Mouse (Mus musculus): ENCODE measurements around the gene Gemin7. TPM values are rescaled to one million over a fixed set of nuclear protein-coding genes. Genes with fewer than 3 reads are reported as not detected.

Gemin7 gene
- total RNA-seq, 2 experiments from 2014 or later, result 26.4 to 80.1 TPM

DNA sequence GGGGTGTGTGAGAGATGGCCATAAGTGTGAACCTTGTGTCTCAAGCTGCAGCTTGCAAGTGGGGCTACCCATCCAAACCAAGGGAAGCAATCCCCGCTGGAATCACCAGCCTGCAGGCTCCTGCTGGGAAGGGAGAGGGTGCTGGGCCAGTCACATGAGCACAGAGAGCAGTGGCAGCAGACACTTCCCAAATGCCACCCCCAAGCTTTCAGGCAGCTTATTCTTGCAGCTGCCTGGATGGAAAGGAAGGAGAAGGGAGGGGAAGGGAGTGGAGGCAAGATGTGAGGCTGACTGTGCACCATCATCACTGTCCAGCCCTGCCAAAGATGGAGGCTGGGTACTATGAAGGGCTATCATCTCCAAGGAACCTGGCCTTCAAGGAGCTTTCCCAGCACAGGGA is 23.2 kb downstream of the Gemin7 start:
- no peak for ATAC-seq (replicated peaks; ENCODE audit: low FRiP score, poor library complexity, severe bottlenecking)

DNA sequence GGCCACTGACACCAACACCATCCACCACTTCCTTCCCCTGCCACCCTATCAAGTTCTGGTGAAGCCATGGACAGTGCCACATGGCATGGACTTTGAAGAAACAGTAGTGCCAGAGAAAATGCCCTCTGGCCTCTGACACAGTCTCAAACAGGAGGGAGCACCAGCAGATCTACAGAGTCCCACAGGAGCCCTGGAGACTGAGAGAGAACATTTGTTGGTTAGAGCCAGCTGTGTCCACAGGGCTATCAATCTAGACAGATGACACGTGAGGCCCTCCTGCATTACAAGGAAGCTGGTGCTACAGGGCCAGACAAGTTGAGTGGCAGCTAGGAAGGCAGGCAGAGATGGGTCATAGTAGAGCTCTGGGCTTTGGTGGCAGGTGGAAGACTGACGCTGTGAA is 25.0 kb downstream of the Gemin7 start:
- ATAC-seq (replicated peaks; ENCODE audit: low FRiP score, poor library complexity, severe bottlenecking), result no peak

DNA sequence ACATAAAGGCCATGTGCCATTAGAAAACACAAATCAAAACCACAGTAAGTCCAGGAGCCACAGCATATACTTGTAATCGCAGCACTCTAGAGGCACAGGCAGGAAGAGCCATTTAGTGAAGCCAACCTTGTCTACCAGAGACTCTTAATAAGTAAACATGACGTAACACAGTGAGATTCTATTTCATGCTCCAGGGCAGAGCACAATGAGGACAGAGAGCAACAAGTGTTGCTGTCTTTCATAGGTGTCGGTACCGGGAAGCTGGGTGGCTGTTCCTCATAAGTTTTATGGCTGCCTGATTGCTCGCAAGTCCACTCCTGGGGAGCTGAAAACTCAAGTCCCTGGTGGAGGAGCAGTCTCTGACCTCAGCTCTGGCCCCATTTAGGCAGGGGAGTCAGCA is 25.8 kb downstream of the Gemin7 start:
- no peak for ATAC-seq (replicated peaks; ENCODE audit: low FRiP score, poor library complexity, severe bottlenecking)

DNA sequence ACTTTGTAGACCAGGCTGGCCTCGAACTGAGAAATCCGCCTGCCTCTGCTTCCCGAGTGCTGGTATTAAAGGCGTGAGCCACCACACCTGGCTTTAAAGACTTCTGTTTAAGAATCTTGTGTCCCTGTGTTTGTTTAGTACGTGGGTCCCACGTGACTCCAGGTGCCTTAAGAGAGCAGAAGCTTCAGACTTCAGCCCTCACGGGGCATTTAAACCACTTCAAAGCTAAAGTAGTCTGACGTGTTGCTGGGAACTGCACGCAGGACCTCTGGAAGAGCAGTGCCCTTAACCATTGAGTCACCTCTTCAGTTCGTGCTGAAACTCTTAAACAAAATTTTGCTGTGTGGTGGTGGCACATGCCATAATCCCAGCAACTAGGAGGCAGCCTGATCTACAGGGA is 28.0 kb downstream of the Gemin7 start:
- ATAC-seq (replicated peaks; ENCODE audit: low FRiP score, poor library complexity, severe bottlenecking), result no peak

DNA sequence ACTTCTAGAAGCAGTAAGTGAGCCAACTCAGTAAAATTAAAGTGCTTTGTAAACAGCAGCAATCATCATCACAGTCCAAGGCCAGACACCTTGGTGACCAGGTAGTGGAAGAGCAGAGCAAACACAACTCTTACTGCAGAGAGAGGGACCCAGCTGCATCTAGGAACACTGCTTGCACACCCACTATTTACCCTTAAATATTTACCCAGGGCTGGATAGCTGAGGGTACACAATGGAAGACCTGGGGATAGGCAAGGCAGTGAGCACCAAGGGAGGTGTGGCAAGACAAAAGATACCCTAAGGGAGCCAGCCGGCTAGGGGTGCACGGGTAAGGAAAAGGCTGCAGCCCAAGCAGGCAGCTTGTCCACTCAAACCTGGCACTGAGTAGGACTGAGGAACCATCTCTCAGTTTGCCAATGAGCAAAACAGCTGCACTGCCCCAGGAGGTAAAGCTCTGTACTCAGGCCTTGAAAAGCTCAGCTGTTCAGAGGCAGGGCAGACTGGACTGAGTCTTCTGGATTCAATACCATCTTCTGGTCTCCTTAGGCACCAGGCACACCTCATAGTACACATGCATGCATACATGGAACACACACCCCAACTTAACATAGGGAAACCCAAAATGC is 29.9 kb downstream of the Gemin7 start:
- no peak for ATAC-seq (replicated peaks; ENCODE audit: low FRiP score, poor library complexity, severe bottlenecking)

DNA sequence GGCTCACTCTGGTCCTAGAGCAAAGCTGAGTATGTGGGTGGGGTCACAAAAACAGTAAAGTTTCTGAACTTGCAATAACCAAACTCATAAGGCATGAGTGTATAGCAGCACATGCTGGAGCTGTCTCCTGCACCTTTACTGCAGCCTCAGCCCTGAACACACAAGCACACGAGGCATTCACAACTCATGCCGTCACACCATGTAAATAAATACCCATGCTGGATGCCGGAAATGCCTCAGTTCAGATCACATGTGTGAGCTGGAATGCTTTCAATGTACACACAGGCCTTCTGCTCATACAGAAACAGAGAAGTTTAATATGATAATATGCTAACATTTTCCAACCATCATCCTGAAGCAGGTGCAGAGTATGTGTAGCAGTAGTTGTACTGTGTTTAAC is 31.4 kb downstream of the Gemin7 start:
- ATAC-seq (replicated peaks; ENCODE audit: low FRiP score, poor library complexity, severe bottlenecking), result no peak

DNA sequence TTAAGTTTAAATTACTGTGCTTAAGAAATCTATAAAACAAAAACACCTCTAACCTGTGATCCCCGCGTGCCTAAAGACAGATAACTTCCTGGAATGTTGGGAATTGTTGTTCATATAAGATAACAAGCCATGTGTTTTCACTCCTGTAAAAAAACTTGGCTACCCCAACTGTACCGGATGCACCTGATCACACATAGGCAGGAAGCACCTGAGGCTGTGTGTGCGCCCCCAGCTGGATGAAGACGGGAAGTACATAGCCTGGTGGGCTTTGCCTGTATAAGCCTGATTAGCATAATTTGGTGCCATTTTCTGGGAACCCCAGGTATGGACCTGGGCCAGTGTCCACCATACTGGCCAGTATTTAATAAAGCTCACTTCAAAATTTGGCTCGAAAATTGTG is 33.8 kb downstream of the Gemin7 start:
- no peak for ATAC-seq (replicated peaks; ENCODE audit: low FRiP score, poor library complexity, severe bottlenecking)

DNA sequence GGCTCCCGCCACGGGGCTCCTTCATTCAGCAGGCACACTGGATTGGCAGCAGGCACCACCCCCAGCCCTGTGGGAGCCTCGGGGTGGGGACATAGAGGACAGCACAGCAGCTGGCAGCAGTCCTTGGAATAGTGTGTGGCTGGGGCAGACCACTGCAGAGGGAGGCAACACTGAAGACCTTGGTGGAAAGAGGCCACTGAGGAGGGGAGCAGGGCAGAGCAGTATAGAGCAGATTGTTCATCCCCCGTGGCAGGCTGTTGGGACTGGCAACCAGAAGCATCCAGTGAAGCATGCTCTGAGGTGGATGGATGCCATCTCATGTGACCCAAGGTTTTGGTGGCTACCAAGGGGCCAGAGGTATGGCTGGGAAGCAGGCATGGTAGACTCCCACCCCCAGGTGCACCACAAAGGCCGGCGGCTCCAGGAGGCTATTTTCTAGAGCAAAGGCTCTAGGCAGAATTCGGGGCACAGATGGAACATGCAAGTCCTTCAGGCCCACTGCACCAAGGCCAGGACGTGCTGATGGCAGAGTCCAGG is 35.2 kb downstream of the Gemin7 start:
- 0 out of 2 replicates have a peak, but pooled peaks have one; percentile 21 for ATAC-seq (replicated peaks; ENCODE audit: low FRiP score, poor library complexity, severe bottlenecking)

DNA sequence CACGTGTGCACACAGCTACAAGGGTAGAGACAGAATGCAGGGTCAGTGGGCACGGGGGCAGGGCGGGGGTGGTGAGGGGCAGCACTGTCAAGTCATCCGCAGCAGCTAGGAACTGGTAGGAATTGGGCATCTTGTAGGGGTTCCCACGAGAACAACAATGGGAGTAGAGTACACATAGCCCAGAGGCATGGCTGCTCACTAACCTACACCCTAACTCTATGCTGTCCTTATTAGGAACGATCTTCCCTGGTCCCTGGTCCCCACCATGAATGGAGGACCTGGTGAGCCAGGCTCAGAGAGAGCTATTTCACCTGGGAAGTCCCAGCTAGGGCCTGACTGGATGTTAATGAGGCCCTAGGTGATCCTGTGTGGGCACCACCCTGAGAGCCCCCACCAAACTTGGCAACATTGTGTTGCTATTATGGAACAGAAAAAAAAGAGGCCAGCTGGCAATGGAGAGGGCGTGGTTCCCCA is 35.7 kb downstream of the Gemin7 start:
- ATAC-seq (replicated peaks; ENCODE audit: low FRiP score, poor library complexity, severe bottlenecking), result no peak

DNA sequence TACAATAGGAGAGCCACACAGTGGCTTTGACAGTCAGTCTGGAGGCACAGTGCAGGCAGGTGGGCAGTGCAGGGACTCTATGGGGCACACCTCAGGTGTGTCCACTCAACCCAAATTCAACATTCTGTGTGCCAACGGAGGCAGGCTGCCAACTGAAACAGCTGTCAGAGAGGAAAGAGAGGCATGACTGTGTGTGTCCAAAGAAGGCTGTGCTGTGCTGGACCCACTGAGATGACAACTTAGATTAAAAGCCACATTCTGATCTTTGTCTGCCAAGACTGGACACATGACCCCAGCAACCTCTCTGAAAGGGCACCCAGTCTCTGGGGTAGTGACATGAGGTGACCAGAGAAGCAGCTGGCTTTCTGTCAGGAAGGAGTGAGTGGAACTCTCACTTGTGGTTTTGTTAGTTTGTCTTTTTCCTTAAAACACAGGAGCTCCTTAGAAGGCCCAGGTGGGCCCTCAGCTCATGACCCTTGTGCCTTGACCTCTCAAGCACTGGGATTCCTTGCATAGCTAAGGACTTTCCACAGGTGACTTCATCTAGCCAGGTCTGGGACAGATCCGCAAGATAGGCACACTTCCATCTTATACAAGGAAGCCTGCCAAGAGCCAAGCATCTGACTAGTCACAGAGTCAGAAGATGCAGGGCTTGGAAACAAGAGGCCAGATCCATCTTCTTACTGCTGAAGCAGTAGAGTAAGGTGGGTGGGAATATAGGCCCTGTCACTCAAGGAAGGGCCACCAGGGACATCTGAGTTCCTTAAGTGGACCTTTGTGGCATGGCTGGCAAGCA is 36.4 kb downstream of the Gemin7 start:
- ATAC-seq (replicated peaks; ENCODE audit: low FRiP score, poor library complexity, severe bottlenecking), result no peak

DNA sequence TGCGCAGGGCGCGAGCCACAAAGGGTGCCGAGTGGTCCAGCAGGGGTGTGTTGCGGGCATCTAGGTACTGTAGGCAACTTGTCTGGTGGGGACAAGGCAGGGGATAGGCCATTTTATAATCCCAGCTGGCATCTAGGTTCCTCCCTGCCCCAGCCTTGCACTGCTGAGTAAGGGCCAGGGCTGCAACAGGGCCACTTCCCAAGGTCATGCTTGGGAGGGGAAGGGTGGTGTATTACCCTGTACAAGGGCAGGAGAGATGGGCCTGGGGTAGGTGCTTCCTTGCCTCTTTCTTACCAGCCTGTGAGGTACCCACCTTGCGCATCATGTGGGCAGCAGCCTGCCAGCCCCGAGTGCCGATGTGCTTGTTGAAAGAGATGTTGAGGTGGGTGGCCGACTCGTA is 42.7 kb downstream of the Gemin7 start:
- no peak for ATAC-seq (replicated peaks; ENCODE audit: low FRiP score, poor library complexity, severe bottlenecking)

DNA sequence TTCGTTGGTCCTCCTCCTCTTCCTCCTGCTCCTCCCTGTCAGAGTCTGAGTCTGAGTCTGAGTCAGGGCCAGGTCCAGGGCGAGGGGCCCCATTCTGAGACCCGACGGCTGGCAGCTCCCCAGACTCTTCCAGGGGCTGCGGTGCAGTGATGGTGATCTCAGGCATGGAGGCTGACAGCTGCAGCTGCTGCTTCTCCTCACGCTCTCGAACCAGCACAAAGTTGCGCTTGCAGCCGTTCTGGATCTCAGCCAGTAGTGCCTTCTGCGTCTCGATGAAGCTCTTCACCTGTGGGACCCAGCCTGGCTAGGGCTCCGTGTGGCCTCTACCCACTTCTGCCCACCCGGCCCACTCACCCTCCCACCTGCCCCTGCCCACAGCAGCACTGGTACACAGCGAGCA is 45.2 kb downstream of the Gemin7 start:
- no peak for ATAC-seq (replicated peaks; ENCODE audit: low FRiP score, poor library complexity, severe bottlenecking)

DNA sequence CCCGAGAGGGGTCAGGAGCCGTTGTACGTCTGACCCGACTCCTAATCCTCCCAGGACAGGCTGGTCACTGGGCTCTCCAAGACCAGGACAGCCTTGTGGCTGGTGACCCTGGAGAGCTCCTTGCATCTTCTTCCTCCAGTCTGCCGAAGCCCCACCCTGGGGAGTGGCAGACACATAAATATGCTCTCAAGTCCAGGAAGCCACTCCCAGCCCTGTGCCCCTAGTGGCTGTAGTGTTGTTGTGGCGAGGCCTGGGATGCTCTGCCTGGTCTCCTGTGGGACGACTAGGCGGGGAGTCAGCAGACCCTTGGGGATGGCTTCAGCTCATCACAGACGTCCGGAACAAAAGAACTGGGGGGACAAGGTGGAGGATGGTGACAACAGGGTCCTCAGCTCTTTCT is 46.3 kb downstream of the Gemin7 start:
- no peak for ATAC-seq (replicated peaks; ENCODE audit: low FRiP score, poor library complexity, severe bottlenecking)

DNA sequence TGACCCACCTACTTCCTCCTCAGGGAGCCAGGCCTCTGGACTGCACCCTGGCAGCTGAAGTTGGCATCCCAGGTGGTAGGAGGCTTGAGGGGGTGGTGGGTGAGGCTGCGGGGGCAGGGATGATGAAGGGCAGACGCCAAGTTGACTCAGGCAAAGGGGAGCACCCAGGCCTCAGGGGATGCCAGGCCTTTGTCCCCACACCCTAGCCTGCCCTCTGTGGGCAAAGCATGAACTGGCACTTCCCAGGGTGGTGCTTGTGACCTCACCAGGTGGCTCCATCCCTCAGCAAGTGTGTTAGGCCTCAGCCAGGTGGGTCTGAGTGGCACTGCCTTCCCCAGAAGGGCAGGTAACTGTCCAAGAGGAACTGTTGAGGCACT is 52.3 kb downstream of the Gemin7 start:
- no peak for ATAC-seq (replicated peaks; ENCODE audit: low FRiP score, poor library complexity, severe bottlenecking)

DNA sequence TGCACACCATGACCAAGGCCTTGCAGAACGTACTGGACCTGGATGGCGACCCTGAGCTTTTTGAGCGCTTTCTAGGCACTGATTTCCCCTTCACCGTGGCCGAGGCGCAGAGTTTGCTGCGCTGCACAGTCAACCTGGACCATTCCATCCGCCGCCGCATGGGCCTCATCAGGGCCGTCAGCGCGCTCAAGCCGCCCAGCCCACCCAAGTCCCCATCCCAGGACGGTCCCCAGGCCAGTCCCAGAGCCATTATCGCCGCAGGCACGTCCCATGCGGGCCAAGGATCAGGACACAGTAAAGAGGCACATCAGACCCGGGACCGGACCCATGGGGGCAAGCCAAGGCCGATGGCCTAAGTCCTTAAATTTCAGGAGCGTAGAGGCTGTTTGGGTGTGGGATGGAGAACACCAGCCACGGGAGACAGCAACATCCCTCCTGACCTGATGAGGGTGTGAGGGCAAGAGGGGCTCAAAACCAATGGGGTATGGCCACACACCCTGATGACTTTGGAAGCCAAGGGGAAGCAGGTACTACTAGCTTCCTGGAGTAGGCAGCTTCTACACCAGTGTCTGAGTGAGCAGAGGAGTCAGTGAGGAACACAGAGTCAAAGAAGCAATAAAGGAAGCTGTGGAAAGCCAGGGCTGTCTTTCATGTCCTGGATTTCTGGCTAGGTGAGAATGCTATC is 52.8 kb downstream of the Gemin7 start:
- no peak for ATAC-seq (replicated peaks; ENCODE audit: low FRiP score, poor library complexity, severe bottlenecking)

DNA sequence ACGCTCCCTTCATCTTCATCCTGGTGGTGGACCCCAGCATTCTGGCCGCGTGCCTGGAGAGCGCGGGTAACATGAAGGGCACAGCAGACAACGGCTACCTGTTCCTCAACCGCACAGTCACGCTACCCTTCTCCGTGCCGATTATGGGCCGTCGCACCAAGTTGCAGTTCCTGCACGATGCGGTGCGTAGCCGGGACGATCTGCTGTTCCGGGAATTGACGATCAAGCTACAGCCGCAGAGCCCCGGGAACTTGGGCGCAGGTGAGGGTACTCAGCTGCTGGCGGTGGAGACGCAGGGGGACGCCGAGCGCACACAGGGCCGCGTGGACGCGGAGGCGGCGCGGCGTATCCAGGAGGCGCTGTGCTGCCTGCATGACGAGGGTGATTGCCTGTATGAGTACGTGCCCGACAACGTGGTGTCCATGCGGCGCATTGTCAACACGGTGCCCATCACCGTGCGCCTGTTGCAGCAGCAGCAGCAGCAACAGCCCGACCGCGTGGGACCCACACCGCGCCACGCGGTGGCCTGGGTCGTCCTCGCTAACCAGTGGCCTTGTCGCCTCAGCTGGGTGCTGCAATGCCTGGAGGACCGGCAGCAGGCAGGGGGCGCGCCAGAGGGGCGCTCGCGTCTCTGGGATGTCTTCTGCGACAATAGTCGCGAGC is 53.5 kb downstream of the Gemin7 start:
- ATAC-seq (replicated peaks; ENCODE audit: low FRiP score, poor library complexity, severe bottlenecking), result no peak

DNA sequence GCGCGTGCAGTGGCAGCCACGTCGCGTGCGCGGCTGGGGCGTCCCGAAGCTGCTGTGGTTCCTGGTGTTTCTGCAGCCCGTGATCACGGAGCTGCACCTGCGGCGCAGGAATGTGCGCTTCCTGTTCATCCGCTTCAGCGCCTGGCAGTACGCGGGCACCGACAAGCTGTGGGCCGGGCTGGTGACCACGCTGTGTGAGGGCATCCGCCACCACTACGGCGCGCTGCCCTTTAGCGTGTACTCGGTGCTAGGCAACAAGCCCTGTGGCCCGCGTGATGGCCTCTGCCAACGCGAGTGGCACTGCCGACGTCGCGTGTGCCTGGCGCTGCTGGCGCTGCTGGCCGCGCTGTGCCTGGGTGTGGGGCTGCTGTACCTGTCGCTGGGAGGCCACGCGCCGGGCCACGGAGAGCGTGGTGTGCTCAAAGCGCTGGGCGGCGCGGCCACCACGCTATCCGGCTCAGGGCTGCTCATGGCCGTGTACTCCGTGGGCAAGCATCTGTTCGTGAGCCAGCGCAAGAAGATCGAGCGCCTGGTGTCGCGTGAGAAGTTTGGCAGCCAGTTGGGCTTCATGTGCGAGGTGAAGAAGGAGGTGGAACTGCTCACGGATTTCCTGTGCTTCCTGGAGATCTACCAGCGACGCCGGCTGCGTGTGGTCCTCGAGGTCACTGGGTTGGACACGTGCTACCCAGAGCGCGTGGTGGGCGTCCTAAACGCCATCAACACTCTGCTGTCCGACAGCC is 54.2 kb downstream of the Gemin7 start:
- no peak for ATAC-seq (replicated peaks; ENCODE audit: low FRiP score, poor library complexity, severe bottlenecking)

DNA sequence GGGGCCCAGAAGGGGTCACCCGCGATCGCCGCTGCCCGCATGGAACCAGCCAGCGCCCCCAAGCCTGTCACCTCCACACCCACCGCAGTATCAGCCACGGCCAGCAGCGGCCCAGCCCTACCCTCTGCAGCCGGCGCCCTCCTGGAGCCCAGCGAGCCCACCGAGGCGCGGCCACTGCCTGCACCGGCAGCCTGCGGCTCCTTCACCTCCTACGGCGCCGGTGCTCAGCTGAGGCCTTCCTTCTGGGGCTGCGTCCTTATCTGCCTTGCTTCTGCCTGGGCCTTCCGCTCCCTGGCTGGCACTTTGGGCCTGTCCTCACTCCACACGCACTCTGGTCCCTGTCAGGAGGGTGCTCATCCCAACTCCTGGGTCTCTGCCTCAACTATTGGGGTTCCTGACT is 57.4 kb downstream of the Gemin7 start:
- ATAC-seq (replicated peaks; ENCODE audit: low FRiP score, poor library complexity, severe bottlenecking), result no peak

DNA sequence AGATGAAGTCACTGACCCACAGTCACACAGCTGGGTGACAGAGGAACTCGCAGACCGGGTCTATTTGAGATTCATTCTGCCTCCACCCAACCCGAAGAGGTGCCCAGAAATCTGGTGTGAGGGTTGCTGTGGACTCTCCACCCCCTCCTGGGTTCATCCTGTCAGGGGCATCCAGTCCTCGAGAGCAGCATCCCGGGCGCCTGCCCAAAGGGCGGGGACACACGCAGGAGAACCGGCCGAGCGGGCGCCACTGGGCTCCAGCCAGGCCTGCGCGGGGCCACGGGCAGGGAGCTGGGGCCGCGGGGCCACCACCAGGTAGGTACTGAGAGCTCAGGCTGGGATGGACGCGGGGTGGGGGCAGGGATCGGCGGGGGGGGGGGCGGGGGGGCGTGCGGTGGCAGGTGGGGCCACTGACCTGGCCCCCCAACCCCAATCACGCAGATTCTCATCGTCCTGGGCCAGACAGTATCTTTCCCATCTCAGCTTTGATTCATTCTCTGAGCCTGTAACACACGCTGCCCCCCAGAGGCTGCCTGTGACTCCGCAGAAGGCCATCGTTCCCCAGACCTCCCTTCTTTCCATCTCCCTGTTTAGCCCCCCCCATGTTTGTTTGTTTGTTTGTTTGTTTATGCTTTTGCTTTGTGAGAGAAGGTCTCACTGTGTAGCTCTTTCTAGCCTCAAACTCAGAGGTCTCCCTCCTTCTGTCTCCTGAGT is 59.6 kb downstream of the Gemin7 start, which contains the start of gene Nkpd1:
Gene Nkpd1, plus strand, starts transcription at position 187 of the 714 bp plus-strand sequence.
- ATAC-seq (replicated peaks; ENCODE audit: low FRiP score, poor library complexity, severe bottlenecking), result no peak

Measured in erythroid progenitor cell, adult 5-6 weeks (primary cell).